Mouse (Mus musculus) layer of hippocampus, adult 8-10 months (tissue): ENCODE measurements around the gene Hdac7. TPM values are rescaled to one million over a fixed set of nuclear protein-coding genes. Genes with fewer than 3 reads are reported as not detected.

Source experiments
- DNase-seq, 2 experiments: peaks; one replicate each; pipeline ENCODE4 v3.0.0; 2022; ENCODE audit warnings: low spot score in 2 of 2
- total RNA-seq, 4 experiments: library from RNA; stranded (reverse); gene quantifications; 2 replicates each; pipeline ENCODE4 v1.2.4; 2022

Gene Hdac7
- total RNA-seq, 4 experiments from 2014 or later, result 28.0 to 41.5 (median 34.1) TPM

GRCm38 (mm10) chr15:97832764-97833479, 11.4 kb downstream of the Hdac7 start:
- DNase-seq, result no peak

- DNase-seq, result no peak
These were observed 12.2 kb downstream of the Hdac7 start for GRCm38 (mm10) chr15:97831987-97832640.

- peak in 1 of 2 experiments; percentile 42 for DNase-seq
These were observed 12.9 kb downstream of the Hdac7 start for GRCm38 (mm10) chr15:97831242-97831986.

GRCm38 (mm10) chr15:97830788-97831241, 13.5 kb downstream of the Hdac7 start:
- no peak for DNase-seq

GRCm38 (mm10) chr15:97830253-97830787, 14.0 kb downstream of the Hdac7 start:
- no peak for DNase-seq

GRCm38 (mm10) chr15:97829432-97829831, 14.9 kb downstream of the Hdac7 start:
- DNase-seq, result no peak

- no peak for DNase-seq
These were observed 15.4 kb downstream of the Hdac7 start for GRCm38 (mm10) chr15:97828901-97829338.

GRCm38 (mm10) chr15:97828221-97828842, 16.0 kb downstream of the Hdac7 start:
- DNase-seq, result no peak

GRCm38 (mm10) chr15:97827401-97827800, 16.9 kb downstream of the Hdac7 start:
- no peak for DNase-seq

GRCm38 (mm10) chr15:97826588-97827261, 17.6 kb downstream of the Hdac7 start:
- DNase-seq, result no peak

- DNase-seq, result no peak
These were observed 18.2 kb downstream of the Hdac7 start for GRCm38 (mm10) chr15:97825941-97826587.

GRCm38 (mm10) chr15:97825071-97825940, 19.0 kb downstream of the Hdac7 start:
- DNase-seq, result peak; percentile 66 to 67

GRCm38 (mm10) chr15:97824042-97824441, 20.3 kb downstream of the Hdac7 start:
- no peak for DNase-seq

- no peak for DNase-seq
These were observed 20.8 kb downstream of the Hdac7 start for GRCm38 (mm10) chr15:97823479-97823878.

GRCm38 (mm10) chr15:97822545-97823228, 21.6 kb downstream of the Hdac7 start:
- no peak for DNase-seq

GRCm38 (mm10) chr15:97821983-97822363, 22.3 kb downstream of the Hdac7 start:
- no peak for DNase-seq

GRCm38 (mm10) chr15:97821321-97821982, 22.9 kb downstream of the Hdac7 start:
- no peak for DNase-seq

- DNase-seq, result no peak
These were observed 24.4 kb downstream of the Hdac7 start for GRCm38 (mm10) chr15:97819937-97820336.
